Mouse (Mus musculus) ES-Bruce4 (cell line): ENCODE results near the gene Rap1gap2. TPM values are rescaled to one million over a fixed set of nuclear protein-coding genes. Genes with fewer than 3 reads are reported as not detected.
A peak's percentile ranks its signal among the peaks of the same experiment; 100 is the strongest.

Source experiments
- H3K27ac ChIP-seq: 2 replicates; pipeline ENCODE4 v1.5.1; 2012; ENCODE audit warnings: low read length, inconsistent platforms; ENCODE audit not compliant: insufficient read depth
- H3K27me3 ChIP-seq: 2 replicates; pipeline ENCODE4 v1.6.1; 2012; ENCODE audit warnings: mild to moderate bottlenecking, low read length, inconsistent platforms; ENCODE audit not compliant: control insufficient read depth, poor library complexity, insufficient read depth, severe bottlenecking
- H3K36me3 ChIP-seq: 2 replicates; pipeline ENCODE4 v1.6.1; 2012; ENCODE audit warnings: inconsistent platforms, mild to moderate bottlenecking, low read length, moderate library complexity; ENCODE audit not compliant: control insufficient read depth, poor library complexity, insufficient read depth, severe bottlenecking
- H3K4me1 ChIP-seq: one replicate; pipeline ENCODE4 v1.8.1; 2011; ENCODE audit warnings: low read length; ENCODE audit not compliant: control insufficient read depth, insufficient read depth
- H3K4me3 ChIP-seq: 2 replicates; pipeline ENCODE4 v1.5.1; 2011; ENCODE audit warnings: low read depth, mild to moderate bottlenecking, low read length
- H3K9ac ChIP-seq: 2 replicates; pipeline ENCODE4 v1.6.1; 2012; ENCODE audit warnings: low read depth, mild to moderate bottlenecking, inconsistent platforms; ENCODE audit not compliant: poor library complexity, severe bottlenecking
- H3K9me3 ChIP-seq: replicated peaks from 2 replicates; pipeline ENCODE4 v1.6.1; 2012; ENCODE audit warnings: mild to moderate bottlenecking, low read length, inconsistent platforms; ENCODE audit not compliant: control insufficient read depth, poor library complexity, insufficient read depth, severe bottlenecking
- CTCF ChIP-seq: IDR thresholded peaks from one replicate; pipeline ENCODE4 v1.8.1; 2011; ENCODE audit warnings: low read depth, low read length
- EP300 ChIP-seq: IDR thresholded peaks from 2 replicates; pipeline ENCODE4 v1.6.1; 2011; ENCODE audit warnings: low read depth, low read length; ENCODE audit not compliant: insufficient read depth
- POLR2A ChIP-seq: IDR thresholded peaks from one replicate; pipeline ENCODE4 v1.8.1; 2011; ENCODE audit warnings: low read length; ENCODE audit not compliant: insufficient read depth
- polyA plus RNA-seq: library from polyadenylated mRNA; stranded (reverse); fragments of >200 nt; gene quantifications from 2 replicates; pipeline ENCODE4 v1.2.4, GENCODE M21; 2011; ENCODE audit warnings: low read depth; ENCODE audit not compliant: missing spikeins, insufficient read depth, insufficient read length

Gene Rap1gap2
- polyA plus RNA-seq, 1 experiment: 5.7 TPM

GRCm38 (mm10) chr11:74638791-74639411, 28.2 kb upstream of the Rap1gap2 start:
- H3K27me3 ChIP-seq: no peaks in the 10 kb centered on the region

DNA sequence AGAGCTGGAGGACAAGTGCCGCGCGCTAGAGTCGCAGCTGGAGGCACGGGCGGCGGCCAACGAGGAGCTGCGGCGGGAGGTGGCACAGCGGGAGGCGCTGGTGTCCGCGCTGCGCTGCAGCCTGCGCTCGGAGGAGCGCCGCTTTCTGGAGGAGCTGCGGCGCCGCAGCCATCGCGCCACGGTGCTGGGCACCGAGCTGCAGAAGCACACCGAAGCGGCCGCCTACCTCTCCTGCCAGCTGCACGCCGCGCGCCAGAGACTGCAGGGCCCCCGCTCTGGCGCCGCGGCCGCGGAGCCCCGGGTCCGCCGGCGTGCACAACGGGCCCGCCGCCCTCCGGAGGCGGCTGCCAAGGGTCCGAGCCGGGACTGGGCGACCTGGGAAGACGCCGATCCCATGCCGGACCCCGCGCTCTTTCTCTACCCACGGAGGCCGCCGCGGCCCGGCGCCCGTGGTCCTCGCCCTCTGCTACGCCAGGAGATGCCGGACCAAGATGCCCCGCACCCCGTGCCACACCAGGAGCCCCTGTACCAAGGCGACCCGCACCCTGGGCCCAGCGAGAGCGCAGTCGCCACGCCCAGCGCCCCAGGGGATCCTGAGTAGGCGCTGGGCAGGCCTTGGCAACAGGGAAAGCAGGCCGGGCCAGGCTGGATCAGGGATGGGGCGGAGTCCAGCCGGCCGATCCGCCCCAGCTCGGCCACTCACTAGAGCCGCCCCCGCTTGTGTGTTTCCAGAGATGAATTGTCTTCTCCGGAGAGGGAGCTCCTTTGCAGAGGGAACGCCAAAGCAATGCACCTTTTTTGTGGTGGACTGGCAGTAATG, 27.5 kb upstream of the Rap1gap2 start:
- Histone ChIP-seq H3K4me1 (no peaks in the 10 kb centered on the region), H3K36me3 (peaks cover 4% of the 10 kb centered on the region; the same call in 1 of the 2 replicates), H3K4me3 (peak overlapping the region; percentile 70), H3K9me3 (no peaks in the 10 kb centered on the region), H3K27ac (no peak overlapping the region), H3K27me3 (no peaks in the 10 kb centered on the region), H3K9ac (peak overlapping the region; percentile 61)
- TF ChIP-seq CTCF (peak; percentile 34), POLR2A (no peak), EP300 (0 out of 2 replicates have a peak, but pooled peaks have one; percentile 7)

More at GRCm38 (mm10) chr11:74638791-74639411, 28.2 kb upstream of the Rap1gap2 start:
- Histone ChIP-seq H3K36me3 (peaks cover 4% of the 10 kb centered on the region; the same call in 1 of the 2 replicates), H3K9me3 (no peaks in the 10 kb centered on the region), H3K4me1 (no peaks in the 10 kb centered on the region), H3K27ac (no peak overlapping the region), H3K4me3 (peak overlapping the region; percentile 70), H3K9ac (0 out of 2 replicates have a peak overlapping the region, but pooled peaks have one; percentile 61)
- TF ChIP-seq POLR2A: no peak
- TF ChIP-seq EP300: no peak
- TF ChIP-seq CTCF: no peak

GRCm38 (mm10) chr11:74637486-74637885, 26.8 kb upstream of the Rap1gap2 start:
- H3K4me3 ChIP-seq: peak overlapping the region; percentile 70
- peak overlapping the region; percentile 61 for H3K9ac ChIP-seq
- no peaks in the 10 kb centered on the region for H3K4me1 ChIP-seq
- H3K27ac ChIP-seq: no peak overlapping the region
- H3K27me3 ChIP-seq: no peaks in the 10 kb centered on the region
- no peak for TF ChIP-seq EP300
- peaks cover 4% of the 10 kb centered on the region; the same call in 1 of the 2 replicates for H3K36me3 ChIP-seq
- no peaks in the 10 kb centered on the region for H3K9me3 ChIP-seq

- no peaks in the 10 kb centered on the region for H3K4me1 ChIP-seq
- no peak overlapping the region for H3K9ac ChIP-seq
- no peak overlapping the region for H3K27ac ChIP-seq
- no peaks in the 10 kb centered on the region for H3K27me3 ChIP-seq
- no peaks in the 10 kb centered on the region for H3K9me3 ChIP-seq
- H3K36me3 ChIP-seq: peaks cover 7% of the 10 kb centered on the region; the same call in 1 of the 2 replicates
- H3K4me3 ChIP-seq: no peak overlapping the region
- no peak for TF ChIP-seq POLR2A
- peak; percentile 74 for TF ChIP-seq CTCF
Measured at GRCm38 (mm10) chr11:74634490-74635275, 24.0 kb upstream of the Rap1gap2 start.

DNA sequence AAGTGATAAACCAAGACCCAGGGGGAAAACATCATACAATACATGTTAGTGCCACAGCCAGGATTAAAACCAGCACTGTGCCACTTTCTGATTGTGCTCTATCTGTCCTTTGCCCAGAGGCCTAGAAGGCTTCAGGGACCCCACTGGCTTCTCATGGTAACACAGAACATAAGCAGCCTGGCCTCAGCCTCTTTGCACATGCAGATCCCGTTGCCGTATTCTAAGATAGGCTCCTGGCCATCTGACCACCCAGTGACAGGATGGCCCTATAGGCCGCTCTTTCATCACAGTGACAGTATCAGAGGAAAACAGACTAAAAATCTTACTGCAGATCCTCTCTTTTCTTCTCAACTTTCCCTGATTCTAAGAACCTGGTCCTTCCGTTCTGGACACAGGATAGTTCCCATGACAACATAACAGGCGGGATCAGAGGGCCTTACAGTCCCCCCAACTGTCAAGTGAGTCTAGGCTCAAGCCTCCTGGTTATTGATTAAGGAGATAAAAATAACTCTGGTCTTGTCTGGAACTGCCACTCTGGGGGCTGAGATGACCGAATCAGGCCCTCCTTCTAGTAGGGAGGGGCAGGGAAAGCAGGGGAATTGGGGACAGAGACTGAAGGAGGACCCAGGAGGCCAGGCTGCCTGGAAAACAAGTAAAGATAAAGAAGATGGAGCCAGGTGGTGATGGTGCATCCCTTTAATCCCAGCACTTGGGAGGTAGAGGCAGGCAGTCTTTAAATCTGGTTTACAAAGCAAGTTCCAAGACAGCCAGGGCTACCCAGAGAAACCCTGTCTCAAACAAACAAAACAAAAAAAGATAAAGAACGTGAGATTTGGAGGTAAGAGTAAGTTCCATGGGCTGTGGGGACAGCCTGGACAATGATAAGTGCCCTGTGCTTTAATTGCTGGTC, 21.4 kb upstream of the Rap1gap2 start:
- Histone ChIP-seq H3K9ac (no peak overlapping the region), H3K9me3 (no peaks in the 10 kb centered on the region), H3K4me1 (no peaks in the 10 kb centered on the region), H3K36me3 (peaks cover 7% of the 10 kb centered on the region; the same call in 1 of the 2 replicates), H3K27ac (no peak overlapping the region), H3K4me3 (no peak overlapping the region), H3K27me3 (no peaks in the 10 kb centered on the region)
- TF ChIP-seq EP300: no peak
- TF ChIP-seq POLR2A: no peak
- no peak for TF ChIP-seq CTCF
